Mouse (Mus musculus) G1E (cell line): Measurements from ENCODE around the gene Fgf6.

ENCODE experiments used
- CTCF ChIP-seq: IDR thresholded peaks from 2 replicates; pipeline ENCODE4 v1.5.1; 2012; ENCODE audit warnings: low read depth, low read length, inconsistent platforms, mixed read lengths
- GATA1 ChIP-seq: IDR thresholded peaks from 2 replicates; pipeline ENCODE4 v1.6.1; 2012; ENCODE audit warnings: borderline replicate concordance, low read length, inconsistent platforms, mixed read lengths
- GATA2 ChIP-seq: IDR thresholded peaks from 2 replicates; pipeline ENCODE4 v1.6.1; 2012; ENCODE audit warnings: low read depth, low read length, inconsistent platforms, borderline replicate concordance
- POLR2AphosphoS5 ChIP-seq: IDR thresholded peaks from 2 replicates; pipeline ENCODE4 v1.6.1; 2012; ENCODE audit warnings: low read depth, low read length, inconsistent platforms; ENCODE audit not compliant: insufficient replicate concordance
- TAL1 ChIP-seq: conservative IDR thresholded peaks from 2 replicates; pipeline ENCODE4 v1.6.1; 2012; ENCODE audit warnings: low read depth, low read length, inconsistent platforms, mixed read lengths

GRCm38 (mm10) chr6:127044909-127045308 is 29.5 kb downstream of the Fgf6 start:
- TF ChIP-seq GATA1 (no peak), CTCF (no peak), TAL1 (no peak), POLR2AphosphoS5 (no peak), GATA2 (no peak)
